Mouse (Mus musculus) CD4-positive, CD25-positive, alpha-beta regulatory T cell, adult 2 months (primary cell): ENCODE measurements around the gene Ndufv1.
A peak's percentile ranks its signal among the peaks of the same experiment; 100 is the strongest.

Source experiments
- DNase-seq: peaks from one replicate; pipeline ENCODE4 v3.0.0-alpha.2; 2012; ENCODE audit warnings: low read depth, low spot score

Ndufv1 gene

GRCm38 (mm10) chr19:4001752-4002151, 10.9 kb downstream of the Ndufv1 start:
- no peak for DNase-seq

- DNase-seq = no peak
Observed at GRCm38 (mm10) chr19:4000949-4001525, 11.6 kb downstream of the Ndufv1 start.

- peak; percentile 98 for DNase-seq
Observed at GRCm38 (mm10) chr19:4000119-4000900, 12.3 kb downstream of the Ndufv1 start, which contains the start of the genes Nudt8 and Gm49405. Nudt8 (plus strand) TSS chr19:4000580. Gm49405 (plus strand) TSS chr19:4000626.

DNA sequence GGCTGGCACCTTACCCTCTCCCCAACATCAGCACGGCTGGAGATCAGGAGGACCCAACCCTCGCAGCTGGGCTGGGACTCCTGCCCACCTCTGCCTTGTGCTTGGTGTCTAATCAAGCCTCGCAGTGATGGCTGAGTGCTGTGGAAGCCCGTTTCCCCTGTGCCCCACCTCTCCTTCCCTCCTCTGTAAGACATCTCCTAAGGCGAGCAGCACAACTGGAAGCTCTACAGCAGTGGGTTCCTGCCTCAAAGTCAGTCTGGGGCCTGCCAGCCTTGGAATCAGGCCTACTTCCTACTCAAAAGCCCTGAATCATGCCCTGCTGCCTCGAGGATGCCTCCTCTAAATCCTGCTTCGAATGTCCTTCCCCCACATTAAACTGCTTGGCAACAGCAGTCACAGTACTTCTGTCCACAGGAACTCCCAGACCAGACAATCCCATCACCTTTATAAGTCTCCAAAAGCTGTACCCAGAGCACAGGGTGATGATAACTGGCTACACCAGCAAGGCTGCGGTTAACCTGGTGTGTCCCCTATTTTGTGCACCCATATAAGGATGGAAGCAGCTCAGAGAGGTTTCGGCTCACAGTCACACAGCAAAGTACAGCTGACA, 13.4 kb downstream of the Ndufv1 start:
- no peak for DNase-seq

DNA sequence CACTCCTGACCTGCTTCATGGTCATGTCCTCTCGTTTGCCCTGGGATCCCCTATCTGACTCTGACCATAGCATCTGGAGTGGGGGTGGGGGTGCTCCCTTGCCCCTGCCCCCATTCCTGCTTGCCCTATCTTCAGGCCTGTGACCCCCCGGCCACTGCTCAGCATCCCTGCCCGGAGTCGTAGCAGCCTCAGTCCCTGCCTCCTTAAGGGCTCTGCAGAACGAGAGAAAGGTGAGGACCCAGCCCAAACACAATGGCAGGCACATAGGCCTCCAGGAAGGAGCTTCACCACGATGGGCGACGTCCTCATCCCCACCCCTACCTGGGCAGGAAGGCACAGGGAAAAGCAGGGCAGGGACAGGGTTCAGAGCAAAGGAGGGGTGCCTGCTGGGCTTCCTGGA, 14.3 kb downstream of the Ndufv1 start:
- no peak for DNase-seq

DNA sequence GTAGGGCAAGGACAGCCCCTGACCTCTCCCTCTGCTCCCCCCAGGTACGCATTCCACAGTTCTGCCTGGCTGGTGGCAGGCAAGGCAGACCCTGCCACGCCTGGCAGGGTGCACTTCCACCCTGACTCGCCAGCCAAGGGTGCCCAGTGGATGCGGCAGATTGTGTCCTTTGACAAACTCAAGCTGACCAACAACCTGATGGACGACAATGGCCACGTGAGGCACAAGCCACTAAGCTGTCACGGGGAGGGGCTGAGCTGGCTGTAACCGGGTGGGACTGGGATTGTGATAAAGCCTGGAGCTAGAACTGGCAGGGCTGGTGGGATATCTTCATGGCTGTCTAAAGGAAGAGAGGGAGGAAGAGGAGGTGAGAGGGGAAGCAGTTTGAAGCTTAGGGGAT, 15.4 kb downstream of the Ndufv1 start:
- no peak for DNase-seq

DNA sequence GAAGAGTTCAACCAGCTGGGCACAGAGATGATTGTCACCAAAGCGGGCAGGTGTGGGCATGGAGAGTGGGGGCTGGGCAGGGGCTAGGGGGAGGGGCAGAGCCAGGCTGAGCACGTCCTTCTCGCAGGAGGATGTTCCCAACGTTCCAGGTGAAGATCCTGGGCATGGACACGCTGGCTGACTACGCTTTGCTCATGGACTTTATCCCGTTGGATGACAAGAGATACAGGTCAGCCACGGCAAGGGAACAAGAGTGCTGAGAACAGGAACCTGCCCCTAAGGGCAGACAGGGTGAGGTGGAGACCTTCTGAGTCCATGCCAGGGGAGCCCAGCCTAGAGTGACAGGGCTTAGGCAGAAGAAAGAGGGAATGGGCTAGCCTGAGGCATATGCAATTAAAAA, 15.9 kb downstream of the Ndufv1 start:
- no peak for DNase-seq

DNA sequence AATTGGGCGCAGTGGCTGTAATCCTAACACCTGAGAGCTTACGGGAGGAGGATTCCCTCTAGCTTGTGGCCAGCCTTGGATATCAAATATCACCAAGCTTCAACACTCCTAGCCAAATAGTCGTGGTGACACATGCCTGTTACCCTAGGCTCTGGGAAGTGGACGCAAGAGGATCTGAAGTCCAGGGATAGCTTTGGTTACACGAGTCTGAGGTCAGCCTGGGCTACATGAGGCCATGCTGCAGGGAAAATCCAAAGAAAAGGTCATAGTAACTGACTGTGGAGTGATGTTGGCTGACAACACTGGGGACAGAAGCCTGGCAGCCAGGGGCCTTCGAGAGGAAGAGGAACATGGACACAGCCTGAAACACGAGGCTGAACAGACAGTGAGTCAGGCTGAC, 16.5 kb downstream of the Ndufv1 start:
- no peak for DNase-seq

- DNase-seq = no peak
Observed at GRCm38 (mm10) chr19:3995505-3995904, 17.1 kb downstream of the Ndufv1 start.

GRCm38 (mm10) chr19:3994932-3995331, 17.7 kb downstream of the Ndufv1 start:
- DNase-seq = no peak

- DNase-seq = no peak
Observed at GRCm38 (mm10) chr19:3992416-3992815, 20.2 kb downstream of the Ndufv1 start, which contains the start of gene Tbx10. Tbx10 (plus strand) TSS chr19:3992752.

DNA sequence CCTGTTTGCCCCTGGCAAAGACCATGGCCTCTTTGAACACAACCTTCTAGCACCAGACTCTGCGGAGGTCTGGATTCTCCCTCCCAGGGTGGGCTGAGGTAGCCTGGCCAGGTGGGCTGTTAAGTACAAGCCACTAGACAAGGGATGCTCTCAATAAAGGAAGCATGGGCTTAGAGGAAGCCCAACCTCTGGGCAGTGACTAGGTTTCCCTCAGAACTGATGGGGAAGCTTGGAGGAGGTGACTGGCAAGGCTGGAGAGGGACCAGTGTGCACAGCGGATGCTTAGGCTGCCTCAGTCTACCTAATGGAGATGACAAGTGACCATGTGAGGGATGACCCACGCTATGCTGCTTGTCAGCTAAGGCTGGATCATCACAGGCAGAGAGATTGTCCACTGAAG, 20.6 kb downstream of the Ndufv1 start:
- DNase-seq = no peak

DNA sequence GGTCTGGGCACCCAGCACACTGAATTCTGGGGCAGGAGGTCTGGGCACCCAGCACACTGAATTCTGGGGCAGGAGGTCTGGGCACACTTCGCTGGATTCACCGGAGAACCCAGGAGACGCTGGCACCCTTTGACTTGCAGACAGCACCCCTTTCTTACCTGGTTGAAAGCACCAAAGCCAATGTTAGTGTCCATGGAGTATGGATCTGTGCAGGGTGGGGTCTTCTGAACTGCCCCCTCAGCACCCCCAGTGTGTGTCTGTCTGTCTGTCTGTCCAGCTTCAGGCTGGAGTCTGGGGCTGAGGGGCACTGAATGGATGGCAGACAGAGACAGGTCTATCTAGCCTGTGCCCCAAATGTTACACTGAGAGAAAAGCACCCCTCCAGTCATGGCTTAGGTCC, 21.0 kb downstream of the Ndufv1 start:
- DNase-seq = no peak

DNA sequence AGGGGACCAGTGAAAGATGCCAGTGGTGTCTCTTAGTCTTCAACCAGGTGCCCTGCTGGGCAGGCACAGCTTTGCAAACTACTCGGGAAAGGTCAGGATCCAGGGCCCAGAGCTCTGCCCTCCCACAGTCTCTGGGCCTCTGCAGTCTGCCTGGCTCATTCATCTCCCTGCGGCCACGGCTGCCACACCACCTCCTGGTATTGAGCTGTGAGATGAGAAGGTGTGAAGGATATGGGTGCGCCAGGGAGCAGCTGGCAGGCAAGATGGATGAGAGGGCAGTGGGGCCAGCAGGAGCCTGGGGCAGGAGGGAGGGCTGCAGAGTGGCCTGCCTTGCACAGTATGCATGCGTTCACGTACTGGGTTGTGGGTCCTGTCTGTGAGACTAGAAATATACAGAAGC, 21.8 kb downstream of the Ndufv1 start:
- DNase-seq = no peak

GRCm38 (mm10) chr19:3988750-3989149, 23.9 kb downstream of the Ndufv1 start:
- no peak for DNase-seq

GRCm38 (mm10) chr19:3988066-3988465, 24.5 kb downstream of the Ndufv1 start:
- no peak for DNase-seq

GRCm38 (mm10) chr19:3986334-3986733, 26.3 kb downstream of the Ndufv1 start, which contains the start of gene Acy3:
Acy3 (plus strand) TSS chr19:3986570.
- peak; percentile 31 for DNase-seq

GRCm38 (mm10) chr19:3985261-3985681, 27.3 kb downstream of the Ndufv1 start:
- no peak for DNase-seq

GRCm38 (mm10) chr19:3983527-3984200, 28.9 kb downstream of the Ndufv1 start:
- DNase-seq = no peak

DNA sequence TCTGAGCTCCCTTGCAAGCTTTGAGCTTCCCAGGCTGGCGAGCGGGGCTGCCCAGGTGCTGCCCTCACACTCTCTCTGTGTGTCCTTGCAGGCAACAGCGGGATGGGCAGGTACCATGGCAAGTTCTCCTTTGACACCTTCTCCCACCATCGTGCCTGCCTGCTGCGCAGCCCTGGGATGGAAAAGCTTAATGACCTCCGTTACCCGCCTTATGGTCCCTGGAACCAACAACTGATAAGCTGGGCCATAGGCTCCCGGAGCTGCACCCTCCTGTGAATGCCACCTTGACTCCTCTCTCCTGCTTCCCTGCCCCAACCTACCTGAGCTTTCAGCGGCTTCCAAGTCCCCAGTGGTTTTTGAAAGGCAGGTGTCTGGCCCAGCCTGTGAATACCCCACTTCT, 31.7 kb downstream of the Ndufv1 start:
- DNase-seq = no peak

DNA sequence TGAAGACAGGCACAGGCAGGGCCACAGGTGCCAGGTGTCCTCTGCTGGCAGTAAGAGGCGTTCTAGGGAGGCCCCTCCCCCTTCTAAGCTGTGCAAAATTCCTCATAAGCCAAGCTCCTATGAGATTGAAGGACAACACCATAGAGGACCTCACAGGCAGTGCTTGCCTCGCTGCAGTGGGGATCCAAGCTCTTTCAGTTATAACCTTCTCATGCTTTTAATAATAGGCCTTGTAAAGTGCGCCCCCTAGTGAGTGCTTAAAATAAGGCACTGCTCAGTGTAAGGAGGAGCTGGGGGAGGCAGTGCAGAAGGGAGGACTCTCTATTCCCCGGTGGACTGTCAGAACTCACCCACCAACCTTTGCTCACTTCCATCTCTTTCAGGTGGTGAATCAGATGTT, 32.3 kb downstream of the Ndufv1 start:
- DNase-seq = peak; percentile 88

DNA sequence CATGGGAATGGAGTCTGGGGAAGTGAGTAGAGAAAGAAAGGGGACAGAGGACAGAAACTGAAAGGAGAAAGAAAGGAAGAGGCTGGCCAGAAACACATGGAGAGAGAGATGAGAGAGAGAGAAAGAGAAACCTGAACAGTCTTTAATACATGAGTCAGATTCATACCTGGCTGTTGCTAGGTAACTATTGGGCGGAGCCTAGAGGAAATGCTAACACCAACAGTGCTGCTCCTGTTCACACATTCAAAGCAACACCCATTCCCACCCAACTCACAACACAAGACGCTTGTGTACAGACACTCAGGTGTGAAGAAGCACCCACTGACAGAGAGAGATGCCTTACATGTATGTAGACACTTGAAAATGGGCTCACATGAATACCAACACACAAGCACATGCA, 36.7 kb downstream of the Ndufv1 start:
- peak; percentile 27 for DNase-seq
